Mouse (Mus musculus) heart, embryonic 14.5 days (tissue): Measurements from ENCODE around the gene Dst. TPM values are rescaled to one million over a fixed set of nuclear protein-coding genes. Genes with fewer than 3 reads are reported as not detected.

Experiments used
- ATAC-seq: fragments of 200-750 bp; cut with Nextera tagmentation; 2 replicates; pipeline ENCODE4 v1.8.0; 2017; ENCODE audit warnings: low read depth, moderate TSS enrichment; ENCODE audit not compliant: insufficient number of reproducible peaks, insufficient read depth, low FRiP score
- H3K27ac ChIP-seq, 2 experiments: fragments of 200-500 bp in 1 of 2; fragments of 300-500 bp in 1 of 2; sonication (generic) in 1 of 2; replicated peaks in 1 of 2; 2 replicates each; pipeline ENCODE4 v1.5.1; 2012 to 2014; ENCODE audit warnings: low read depth in 2 of 2, low read length in 2 of 2, control low read depth in 1 of 2, mild to moderate bottlenecking in 1 of 2, mixed read lengths in 1 of 2; ENCODE audit not compliant: control insufficient read depth in 1 of 2, insufficient read depth in 1 of 2
- H3K27me3 ChIP-seq: fragments of 300-500 bp; sonication (generic); 2 replicates; pipeline ENCODE4 v1.6.1; 2014; ENCODE audit warnings: mild to moderate bottlenecking, low read length, control low read depth; ENCODE audit not compliant: control insufficient read depth, insufficient read depth
- H3K36me3 ChIP-seq: fragments of 300-500 bp; sonication (generic); 2 replicates; pipeline ENCODE4 v1.6.1; 2014; ENCODE audit warnings: mild to moderate bottlenecking, control low read depth, low read length, mixed read lengths; ENCODE audit not compliant: control insufficient read depth, insufficient read depth
- H3K4me1 ChIP-seq, 2 experiments: fragments of 200-500 bp in 1 of 2; fragments of 300-500 bp in 1 of 2; sonication (generic) in 1 of 2; 2 replicates each; pipeline ENCODE4 v1.6.1; 2012 to 2014; ENCODE audit warnings: low read length in 2 of 2, control low read depth in 1 of 2, mixed read lengths in 1 of 2; ENCODE audit not compliant: control insufficient read depth in 2 of 2, insufficient read depth in 2 of 2
- H3K4me2 ChIP-seq: fragments of 300-500 bp; sonication (generic); 2 replicates; pipeline ENCODE4 v1.6.1; 2014; ENCODE audit warnings: mild to moderate bottlenecking, low read length
- H3K4me3 ChIP-seq, 2 experiments: fragments of 200-500 bp in 1 of 2; fragments of 300-500 bp in 1 of 2; sonication (generic) in 1 of 2; 2 replicates each; pipeline ENCODE4 v1.5.1; 2012 to 2014; ENCODE audit warnings: low read length in 2 of 2, mild to moderate bottlenecking in 2 of 2, control low read depth in 1 of 2, low read depth in 1 of 2, moderate library complexity in 1 of 2; ENCODE audit not compliant: control insufficient read depth in 1 of 2, insufficient read depth in 1 of 2
- H3K9ac ChIP-seq: fragments of 300-500 bp; sonication (generic); 2 replicates; pipeline ENCODE4 v1.6.1; 2014; ENCODE audit warnings: mild to moderate bottlenecking, low read length
- H3K9me3 ChIP-seq: fragments of 300-500 bp; sonication (generic); 2 replicates; pipeline ENCODE4 v1.6.1; 2016; ENCODE audit warnings: low read length, control low read depth; ENCODE audit not compliant: control insufficient read depth
- WGBS: fragments of 180-500 bp; shearing (Covaris S2); extraction: QIAGEN DNeasy Blood & Tissue Kit; methylation state at CpG from one replicate; pipeline ENCODE4 v1.1.7; 2014; 5-methylcytosine and 5-hydroxymethylcytosine counted together
- polyA plus RNA-seq: library from polyadenylated mRNA; unstranded; fragments of >200 nt; fragmentation: Nextera tagmentation; extraction: Ambion mirVana; gene quantifications from 2 replicates; pipeline ENCODE4 v1.2.1, GENCODE M21; 2014

Gene Dst
- polyA plus RNA-seq, 1 experiment from 2014 or later = 38.6 TPM

- no peak overlapping the region for H3K4me3 ChIP-seq
- WGBS = 63% methylated on average over 4 of the region's 4 CpGs
These were observed 99.4 kb downstream of the Dst start for GRCm38 (mm10) chr1:34007379-34007778.

GRCm38 (mm10) chr1:34011051-34011677, 103.1 kb downstream of the Dst start:
- no peaks in the 10 kb centered on the region for H3K9me3 ChIP-seq
- peak overlapping the region; percentile 66 for H3K4me2 ChIP-seq
- H3K27me3 ChIP-seq = no peaks in the 10 kb centered on the region
- H3K27ac ChIP-seq = peak overlapping the region; percentile 60 to 90
- ATAC-seq = peak; percentile 87
- H3K9ac ChIP-seq = peak overlapping the region; percentile 96
- H3K4me1 ChIP-seq = peaks cover 8 to 39% of the 10 kb centered on the region in 2 experiments
- WGBS = 1% methylated on average over 27 of the region's 47 CpGs
- H3K4me3 ChIP-seq = peak overlapping the region; percentile 57 to 92
- H3K36me3 ChIP-seq = no peaks in the 10 kb centered on the region

More at GRCm38 (mm10) chr1:34007379-34007778, 99.4 kb downstream of the Dst start:
- Histone ChIP-seq H3K36me3 (no peaks in the 10 kb centered on the region), H3K4me2 (peak overlapping the region; percentile 79), H3K4me1 (peaks cover 2 to 24% of the 10 kb centered on the region in 2 experiments; a peak in 2 of 4 replicates), H3K27ac (no peak overlapping the region), H3K9ac (no peak overlapping the region), H3K9me3 (no peaks in the 10 kb centered on the region), H3K27me3 (no peaks in the 10 kb centered on the region)
- ATAC-seq = no peak

- Histone ChIP-seq H3K27me3 (no peaks in the 10 kb centered on the region), H3K4me2 (peak overlapping the region; percentile 66), H3K4me1 (peaks cover 7 to 36% of the 10 kb centered on the region in 2 experiments), H3K27ac (peak overlapping the region; percentile 60 to 90), H3K36me3 (no peaks in the 10 kb centered on the region), H3K9me3 (no peaks in the 10 kb centered on the region), H3K9ac (peak overlapping the region; percentile 96), H3K4me3 (peak overlapping the region; percentile 57 to 92)
- ATAC-seq = 0 out of 2 replicates have a peak, but pooled peaks have one; percentile 15
- WGBS = 0% methylated on average over 14 of the region's 16 CpGs
These were observed 103.8 kb downstream of the Dst start for GRCm38 (mm10) chr1:34011821-34012271.

- Histone ChIP-seq H3K4me1 (peaks cover 7 to 32% of the 10 kb centered on the region in 2 experiments), H3K36me3 (0 out of 2 replicates have a peak, but pooled peaks cover 3% of the 10 kb centered on the region), H3K9ac (peak overlapping the region; percentile 96; the same call in 1 of the 2 replicates), H3K4me3 (peak overlapping the region in 1 of 2 experiments; percentile 3; a peak in 1 of 4 replicates), H3K4me2 (peak overlapping the region; percentile 66), H3K27ac (peak overlapping the region in 1 of 2 experiments; percentile 33; a peak in 3 of 4 replicates), H3K27me3 (no peaks in the 10 kb centered on the region), H3K9me3 (no peaks in the 10 kb centered on the region)
- no peak for ATAC-seq
- 76% methylated on average over 5 of the region's 5 CpGs for WGBS
These were observed 105.5 kb downstream of the Dst start for GRCm38 (mm10) chr1:34013490-34013889.

- Histone ChIP-seq H3K36me3 (0 out of 2 replicates have a peak, but pooled peaks cover 3% of the 10 kb centered on the region), H3K4me3 (no peak overlapping the region), H3K9me3 (no peaks in the 10 kb centered on the region), H3K9ac (no peak overlapping the region), H3K27me3 (no peaks in the 10 kb centered on the region), H3K27ac (no peak overlapping the region), H3K4me1 (peaks cover 17 to 45% of the 10 kb centered on the region in 2 experiments), H3K4me2 (no peak overlapping the region)
- no peak for ATAC-seq
- 86% methylated on average over 15 of the region's 15 CpGs for WGBS
These were observed 108.8 kb downstream of the Dst start for GRCm38 (mm10) chr1:34016780-34017179.

GRCm38 (mm10) chr1:34017323-34017722, 109.3 kb downstream of the Dst start:
- H3K27me3 ChIP-seq = no peaks in the 10 kb centered on the region
- 0 out of 2 replicates have a peak, but pooled peaks cover 3% of the 10 kb centered on the region for H3K36me3 ChIP-seq
- H3K4me3 ChIP-seq = no peak overlapping the region
- no peak for ATAC-seq
- peaks cover 18 to 47% of the 10 kb centered on the region in 2 experiments for H3K4me1 ChIP-seq
- WGBS = 88% methylated on average over 4 of the region's 4 CpGs
- no peak overlapping the region for H3K27ac ChIP-seq
- H3K9ac ChIP-seq = no peak overlapping the region
- H3K9me3 ChIP-seq = no peaks in the 10 kb centered on the region
- no peak overlapping the region for H3K4me2 ChIP-seq

- 80% methylated on average over 6 of the region's 6 CpGs for WGBS
- H3K9ac ChIP-seq = peak overlapping the region; percentile 55
- H3K4me1 ChIP-seq = peaks cover 18 to 42% of the 10 kb centered on the region in 2 experiments
- H3K27me3 ChIP-seq = no peaks in the 10 kb centered on the region
- peak overlapping the region; percentile 77 to 94 for H3K27ac ChIP-seq
- no peaks in the 10 kb centered on the region for H3K9me3 ChIP-seq
- 0 out of 2 replicates have a peak, but pooled peaks cover 3% of the 10 kb centered on the region for H3K36me3 ChIP-seq
- H3K4me3 ChIP-seq = no peak overlapping the region
- peak overlapping the region; percentile 17; the same call in 1 of the 2 replicates for H3K4me2 ChIP-seq
- ATAC-seq = no peak
These were observed 112.6 kb downstream of the Dst start for GRCm38 (mm10) chr1:34020599-34020998.
